Mouse (Mus musculus) embryonic stem cell, embryonic (primary cell): ENCODE measurements around the gene Gm49325.

Experiments used
- CTCF ChIA-PET, 4 experiments: fragments of 300-600 bp in 2 of 4; fragments of 350-600 bp in 2 of 4; sonication (Branson Sonifier 250); formaldehyde crosslinking; loops; one replicate each; lab custom pipeline; 2022; ENCODE audit warnings: inconsistent platforms in 2 of 4; lab: Charles Lee
- POLR2A ChIA-PET, 4 experiments: fragments of 300-600 bp in 2 of 4; fragments of 350-600 bp in 2 of 4; sonication (Branson Sonifier 250); formaldehyde crosslinking; loops; one replicate each; lab custom pipeline; 2022; ENCODE audit warnings: antibody characterized with exemption in 4 of 4, inconsistent platforms in 1 of 4; lab: Charles Lee

Gm49325 gene

DNA sequence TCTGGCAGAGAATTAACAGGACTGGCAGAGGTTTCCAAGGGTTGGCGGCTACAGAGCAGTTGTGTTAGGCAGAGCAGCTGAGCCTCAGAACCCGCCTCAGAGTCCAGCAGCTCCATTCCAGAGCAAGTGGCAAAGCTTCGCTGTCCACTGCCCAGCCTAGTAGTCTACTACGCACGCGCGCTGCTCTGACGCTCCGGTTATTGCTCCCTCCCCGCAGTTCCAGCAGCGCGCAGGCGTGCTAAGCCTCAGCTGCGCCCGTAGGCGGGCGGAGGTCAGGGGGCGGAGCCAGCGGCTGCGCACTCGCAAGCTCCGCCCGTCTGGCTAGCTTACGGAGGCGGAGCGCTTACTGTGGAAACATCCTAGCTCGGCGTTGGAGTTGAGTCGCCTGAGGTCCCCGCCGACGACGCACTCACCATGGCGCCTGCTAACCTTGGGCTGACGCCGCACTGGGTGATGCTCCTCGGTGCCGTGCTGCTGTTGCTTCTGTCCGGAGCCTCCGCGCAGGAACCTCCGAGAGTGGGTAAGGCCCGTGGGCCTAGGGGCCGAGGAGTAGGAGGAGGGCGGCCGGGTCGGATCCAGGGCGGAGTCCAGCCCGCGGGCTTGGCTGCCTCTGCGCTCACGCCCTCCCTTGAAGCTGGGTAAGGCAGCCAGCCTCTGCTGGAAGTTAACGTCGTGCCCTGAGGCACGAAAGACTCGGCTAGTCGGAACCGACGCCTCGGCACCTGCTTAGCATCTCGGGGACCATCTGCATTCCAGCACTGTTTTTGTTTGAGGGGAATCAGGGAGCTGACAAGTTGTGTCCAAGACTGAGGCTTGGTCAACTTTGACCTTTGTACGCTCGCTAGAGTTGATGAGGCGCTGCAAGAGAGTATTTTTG, 24.4 kb upstream of the Gm49325 start, which contains the start of gene Pttg1ip:
Pttg1ip (plus strand) TSS at position 313 of the 877 bp plus-strand sequence.
- CTCF ChIA-PET, result interaction anchor here (0.5 to 3.8 kb wide), 23 partner anchors 9 to 1052 kb away, joined by 3 to 44 read pairs (median 5); partner anchors contain the start of gene Pfkl (in 1 of the 4)
- POLR2A ChIA-PET, result interaction anchor here (0.6 to 6.8 kb wide), 61 partner anchors 9 to 845 kb away, joined by 3 to 110 read pairs (median 5); partner anchors contain the start of genes Ube2g2 (in 3 of the 4), Pcbp3 (in 1 of the 4) and Pfkl (in 1 of the 4)

DNA sequence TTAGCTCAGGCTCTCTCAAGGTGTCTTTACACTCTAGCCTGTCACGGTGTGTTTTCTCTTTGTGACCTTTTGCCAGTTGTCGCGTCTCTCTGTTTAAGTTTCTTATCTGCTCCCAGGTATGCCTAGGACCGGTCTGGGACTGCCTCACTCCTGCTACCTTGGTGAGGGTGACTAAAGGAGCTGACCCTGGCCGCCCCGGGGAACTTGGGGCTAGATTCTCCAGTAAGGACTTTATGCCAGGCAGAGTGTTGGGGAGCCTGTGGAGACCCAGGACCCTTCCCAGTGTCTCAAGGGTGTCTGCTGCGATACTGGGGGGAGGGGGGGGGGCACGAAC, 23.7 kb upstream of the Gm49325 start:
- CTCF ChIA-PET, result interaction anchor here (0.5 to 3.8 kb wide), 17 partner anchors 8 to 1053 kb away, joined by 3 to 44 read pairs (median 7); no protein-coding TSS in a partner anchor
- POLR2A ChIA-PET, result interaction anchor here (0.5 to 6.8 kb wide), 53 partner anchors 8 to 844 kb away, joined by 3 to 110 read pairs (median 6); partner anchors contain the start of genes Ube2g2 (in 2 of the 4) and Pfkl (in 1 of the 4)

DNA sequence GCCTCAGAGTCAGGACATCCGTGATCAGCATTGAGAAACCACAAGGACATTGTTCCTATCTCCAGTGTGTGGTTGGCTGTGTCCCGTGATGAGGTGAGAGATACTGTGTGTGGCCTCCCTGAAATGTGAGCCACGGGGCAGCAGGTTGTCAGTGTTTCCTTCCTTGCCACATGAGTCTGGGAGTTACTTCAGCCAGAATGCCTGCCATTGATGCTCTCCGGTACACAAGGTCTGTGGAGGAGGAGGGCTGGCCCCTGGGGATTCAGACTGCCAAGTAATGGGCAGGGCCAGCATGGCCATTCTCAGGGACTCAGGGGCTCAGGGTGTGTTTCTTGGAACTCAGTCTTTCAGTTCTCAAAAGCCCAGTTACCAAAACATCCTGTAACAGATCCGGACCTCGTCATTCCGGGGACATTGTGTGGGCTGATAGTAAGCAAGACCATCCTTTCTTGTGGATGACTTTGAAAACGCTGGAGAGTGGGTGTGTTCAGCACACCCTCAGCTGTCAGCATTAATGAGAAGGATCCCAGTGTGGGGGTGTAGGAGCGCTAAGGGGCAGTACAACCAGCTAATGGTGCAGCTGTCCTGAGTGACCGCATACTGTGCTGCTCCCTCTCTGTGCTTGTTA, 22.1 kb upstream of the Gm49325 start:
- CTCF ChIA-PET, result interaction anchor here in 2 of 4 experiments (0.6 to 2.0 kb wide), 5 partner anchors 10 to 145 kb away, joined by 3 to 7 read pairs (median 3); no protein-coding TSS in a partner anchor

DNA sequence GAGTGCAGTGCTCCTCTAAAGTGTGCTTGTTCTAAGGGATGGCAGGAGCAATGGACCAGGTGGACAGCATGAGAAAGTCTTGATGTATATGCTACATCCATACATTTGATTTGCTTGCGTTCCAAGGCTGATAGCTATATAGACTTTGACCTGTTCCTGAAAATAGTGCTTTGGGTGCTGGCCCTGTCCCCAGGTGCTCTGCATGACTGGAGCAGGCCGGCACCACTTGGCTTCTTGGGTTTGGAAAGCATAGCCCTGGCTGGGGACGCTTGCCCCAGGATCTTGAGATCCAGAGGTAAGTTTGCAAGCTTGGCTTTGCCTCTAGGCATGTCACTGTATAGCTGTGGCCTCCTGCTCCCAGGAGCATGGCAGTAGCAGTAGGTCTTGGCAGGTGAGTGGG, 19.4 kb upstream of the Gm49325 start:
- ChIA-PET CTCF (interaction anchor here in 2 of 4 experiments (0.6 to 0.7 kb wide), 2 partner anchors 14 to 44 kb away, joined by 3 read pairs; no protein-coding TSS in a partner anchor), POLR2A (interaction anchor here in 3 of 4 experiments (0.6 to 2.7 kb wide), 13 partner anchors 9 to 787 kb away, joined by 3 to 8 read pairs (median 3); partner anchors contain the start of gene Ube2g2 (in 1 of the 3))

More for the DNA sequence above, 22.1 kb upstream of the Gm49325 start:
- POLR2A ChIA-PET, result interaction anchor here in 3 of 4 experiments (0.6 to 6.8 kb wide), 17 partner anchors 8 to 318 kb away, joined by 3 to 110 read pairs (median 5); partner anchors contain the start of gene Ube2g2 (in 1 of the 3)

DNA sequence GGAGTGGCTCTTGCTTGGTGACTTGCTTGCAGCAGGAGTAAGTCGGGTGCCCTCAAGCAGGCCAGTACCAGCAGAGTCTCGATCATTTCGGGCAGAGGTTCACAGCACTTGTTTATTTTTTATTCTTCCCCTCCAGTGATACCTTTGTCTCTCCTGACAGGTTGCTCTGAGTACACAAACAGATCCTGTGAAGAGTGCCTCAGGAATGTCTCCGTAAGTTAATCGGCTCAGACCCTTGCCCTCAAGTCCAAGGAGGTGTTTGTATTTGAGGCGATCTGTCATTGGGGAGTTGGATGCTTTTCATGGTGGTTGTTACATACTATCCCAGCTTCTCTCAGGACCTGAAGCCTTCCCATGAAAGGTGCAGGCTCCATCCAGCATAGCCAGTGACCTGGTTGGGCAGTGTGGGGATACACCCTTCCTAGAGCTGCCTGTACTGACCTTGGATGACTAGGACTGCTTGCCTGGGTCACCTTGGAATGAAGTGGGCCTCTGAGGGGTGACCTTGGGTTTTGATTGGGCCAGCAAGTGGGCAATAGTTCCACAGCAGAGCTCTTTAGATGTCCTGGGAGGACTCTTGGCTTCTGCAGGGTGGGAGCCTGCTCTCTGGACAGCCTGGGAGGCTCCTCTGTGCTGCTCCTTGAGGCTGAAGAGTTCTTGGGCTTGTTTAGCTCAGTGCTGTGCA, 18.8 kb upstream of the Gm49325 start:
- ChIA-PET POLR2A (interaction anchor here in 3 of 4 experiments (0.6 to 2.7 kb wide), 13 partner anchors 9 to 788 kb away, joined by 3 to 8 read pairs (median 3); partner anchors contain the start of gene Ube2g2 (in 1 of the 3)), CTCF (interaction anchor here in 2 of 4 experiments (0.6 to 1.2 kb wide), 3 partner anchors 15 to 44 kb away, joined by 3 read pairs; no protein-coding TSS in a partner anchor)

DNA sequence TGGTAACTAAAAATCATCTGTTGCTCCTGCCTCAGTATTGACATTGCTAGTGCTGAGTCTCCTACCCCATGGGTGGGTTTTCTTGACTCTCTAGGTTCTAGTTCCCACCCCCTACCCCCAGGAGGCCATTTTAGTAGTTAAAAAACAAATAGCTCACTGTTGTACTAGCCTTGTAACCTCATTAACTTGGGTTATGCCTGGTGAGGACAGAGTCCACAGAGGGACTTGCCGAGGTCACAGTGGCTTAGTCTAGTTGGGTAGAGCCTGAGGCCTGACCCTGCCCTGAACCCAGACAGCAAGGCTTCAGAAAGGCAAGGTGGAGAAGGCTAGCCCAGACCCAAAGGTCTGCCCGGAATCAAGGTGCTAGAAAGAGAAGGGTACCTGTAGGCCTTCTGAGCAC, 18.0 kb upstream of the Gm49325 start:
- CTCF ChIA-PET, result interaction anchor here in 2 of 4 experiments (0.6 to 1.2 kb wide), 2 partner anchors 18 to 42 kb away, joined by 3 read pairs; no protein-coding TSS in a partner anchor
- POLR2A ChIA-PET, result interaction anchor here in 2 of 4 experiments (1.2 to 3.5 kb wide), 5 partner anchors 8 to 20 kb away, joined by 3 to 15 read pairs (median 7); no protein-coding TSS in a partner anchor

DNA sequence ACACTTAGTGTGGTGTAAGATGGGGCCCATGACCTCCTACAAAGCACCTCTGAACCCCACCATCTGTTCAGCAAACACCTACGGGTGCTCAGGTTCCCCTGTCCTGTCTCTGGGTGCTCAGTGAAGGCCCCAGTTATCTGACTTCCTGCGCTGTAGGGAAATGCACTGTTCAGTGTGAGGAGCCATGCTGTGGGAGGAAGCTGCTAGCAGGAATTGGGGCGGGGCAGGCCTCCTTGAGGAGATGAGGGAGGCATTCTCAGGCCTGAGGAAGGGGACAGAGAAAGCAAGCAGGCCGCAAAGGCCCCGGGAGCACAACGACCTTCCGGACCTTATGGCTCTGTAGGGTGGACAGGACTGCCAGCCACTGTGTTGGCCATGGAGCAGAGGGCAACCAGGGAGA, 16.9 kb upstream of the Gm49325 start:
- CTCF ChIA-PET, result interaction anchor here in 3 of 4 experiments (2.9 to 3.6 kb wide), 4 partner anchors 8 to 47 kb away, joined by 17 to 44 read pairs (median 29); partner anchors contain the start of gene Pttg1ip (in 1 of the 3)
- POLR2A ChIA-PET, result interaction anchor here in 3 of 4 experiments (0.6 to 7.0 kb wide), 8 partner anchors 8 to 435 kb away, joined by 3 to 87 read pairs (median 14); partner anchors contain the start of gene Pttg1ip (in 1 of the 3)

DNA sequence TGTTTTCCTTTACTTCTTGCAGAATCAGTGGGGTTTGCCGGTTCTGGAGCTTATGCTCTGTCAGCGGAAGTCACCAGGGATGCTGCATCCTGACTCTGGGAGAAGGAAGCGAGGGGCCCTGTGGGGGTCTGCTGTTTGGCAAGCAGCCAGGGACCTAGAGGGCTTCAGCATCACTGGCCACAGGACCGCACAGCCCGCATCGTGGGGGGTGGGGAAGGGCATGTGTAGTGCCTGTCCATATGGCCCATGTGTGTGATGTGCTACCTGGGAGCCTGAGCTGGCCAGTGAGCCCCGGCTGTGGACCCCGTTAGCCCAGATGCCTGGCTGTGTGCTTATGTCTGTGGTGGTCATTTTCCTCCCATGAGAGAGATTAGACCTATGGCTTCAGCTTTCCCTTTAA, 16.2 kb upstream of the Gm49325 start:
- CTCF ChIA-PET, result interaction anchor here in 3 of 4 experiments (0.8 to 3.6 kb wide), 15 partner anchors 9 to 312 kb away, joined by 3 to 44 read pairs (median 14); partner anchors contain the start of genes Pttg1ip (in 1 of the 3) and Ube2g2 (in 1 of the 3)

DNA sequence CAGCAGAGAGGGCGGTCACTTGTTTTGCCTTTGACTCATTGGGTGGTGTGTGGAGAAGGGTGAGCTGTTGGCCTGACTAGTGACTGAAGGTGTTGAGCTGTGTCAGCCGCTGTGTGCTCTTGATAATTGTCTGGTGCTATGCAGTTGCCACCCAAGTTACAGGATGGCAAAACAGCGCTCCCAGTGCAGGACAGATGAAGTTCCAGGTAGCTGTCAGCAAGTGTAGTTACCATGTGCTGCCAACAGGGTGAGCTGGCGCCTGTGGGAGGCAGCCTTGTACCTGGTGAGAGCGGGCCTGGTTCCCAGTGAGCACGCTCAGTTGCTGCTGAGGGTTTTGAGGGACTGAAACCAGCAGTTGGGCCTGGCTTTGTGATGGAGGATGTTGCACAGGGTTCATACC, 15.2 kb upstream of the Gm49325 start:
- CTCF ChIA-PET, result interaction anchor here (0.6 to 3.6 kb wide), 41 partner anchors 9 to 429 kb away, joined by 3 to 44 read pairs (median 4); partner anchors contain the start of genes Pttg1ip (in 4 of the 4) and Ube2g2 (in 1 of the 4)
- POLR2A ChIA-PET, result interaction anchor here (0.6 to 7.0 kb wide), 24 partner anchors 9 to 872 kb away, joined by 3 to 87 read pairs (median 6); partner anchors contain the start of genes Pttg1ip (in 3 of the 4), Gm49325 (in 1 of the 4) and Ube2g2 (in 1 of the 4)

More for the DNA sequence above, 16.2 kb upstream of the Gm49325 start:
- POLR2A ChIA-PET, result interaction anchor here in 3 of 4 experiments (0.6 to 7.0 kb wide), 15 partner anchors 8 to 435 kb away, joined by 3 to 87 read pairs (median 13); partner anchors contain the start of genes Pttg1ip (in 3 of the 3) and Gm49325 (in 1 of the 3)

DNA sequence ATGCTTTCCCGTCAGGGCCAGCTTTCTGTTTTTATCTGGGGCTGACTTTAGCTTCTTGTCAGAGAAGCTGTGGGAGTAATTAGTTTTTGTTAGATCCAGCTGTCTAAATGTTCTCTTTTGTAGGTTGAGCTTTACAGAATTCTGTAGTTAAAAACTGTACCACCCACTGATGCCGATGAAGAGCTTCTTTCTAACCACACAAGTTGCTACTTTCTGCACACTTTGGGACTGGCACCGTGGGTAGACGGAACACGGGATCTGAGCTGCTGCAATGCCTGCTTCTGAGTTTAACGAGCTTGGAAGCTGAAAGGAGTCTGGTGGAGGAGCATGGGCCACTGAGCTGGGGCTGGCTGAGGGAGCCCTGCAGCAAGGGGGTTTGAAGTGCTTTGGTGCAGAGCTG, 14.5 kb upstream of the Gm49325 start:
- POLR2A ChIA-PET, result interaction anchor here (0.6 to 7.0 kb wide), 21 partner anchors 8 to 74 kb away, joined by 3 to 87 read pairs (median 8); partner anchors contain the start of genes Pttg1ip (in 3 of the 4) and Gm49325 (in 1 of the 4)
- CTCF ChIA-PET, result interaction anchor here (0.5 to 3.6 kb wide), 27 partner anchors 9 to 593 kb away, joined by 3 to 44 read pairs (median 9); partner anchors contain the start of genes Pttg1ip (in 4 of the 4) and Ube2g2 (in 1 of the 4)

DNA sequence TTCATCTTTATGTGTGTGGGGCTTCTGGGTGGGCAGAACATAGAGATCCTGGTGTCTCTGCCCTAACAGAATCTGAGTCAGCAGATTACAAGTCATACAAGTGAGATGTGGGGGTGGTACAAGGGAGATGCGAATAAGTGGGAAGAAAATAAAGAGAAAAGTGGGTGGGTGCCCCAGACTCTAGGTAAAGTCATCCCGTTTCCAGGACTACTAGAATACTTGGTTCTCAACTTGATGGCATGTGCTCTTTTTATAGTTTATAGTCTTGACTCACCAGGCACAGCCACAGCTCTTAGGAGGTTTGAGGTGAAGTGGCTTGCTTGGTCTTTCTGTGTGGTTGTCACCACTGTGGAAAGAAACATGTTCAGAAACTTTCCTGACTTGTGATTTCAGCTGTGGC, 9.9 kb upstream of the Gm49325 start:
- ChIA-PET POLR2A (interaction anchor here in 2 of 4 experiments (1.0 to 4.4 kb wide), 7 partner anchors 9 to 26 kb away, joined by 3 to 20 read pairs (median 7); partner anchors contain the start of genes Pttg1ip (in 1 of the 2) and Ube2g2 (in 1 of the 2)), CTCF (interaction anchor here in 2 of 4 experiments (0.6 to 1.3 kb wide), 2 partner anchors 9 to 11 kb away, joined by 3 read pairs; no protein-coding TSS in a partner anchor)

DNA sequence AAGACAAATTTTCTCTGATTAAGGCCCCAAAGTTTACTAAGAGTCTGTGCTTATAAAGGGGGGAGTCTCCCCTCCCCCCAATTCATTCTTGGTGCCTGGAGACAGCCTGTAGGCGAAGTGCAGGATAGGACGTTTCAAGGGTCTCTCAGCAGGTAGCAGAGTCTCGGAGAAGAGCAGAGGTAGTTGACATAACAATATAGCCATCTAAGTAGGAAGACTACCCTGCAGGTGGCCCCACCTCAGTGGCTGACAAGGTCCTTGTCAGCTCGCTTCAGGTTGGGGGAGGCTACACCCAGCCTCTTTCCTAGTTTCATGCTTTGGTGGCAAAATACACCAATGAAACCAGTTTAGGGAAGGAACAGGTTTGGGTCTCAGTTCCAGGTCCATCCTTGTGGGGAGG, 3.0 kb upstream of the Gm49325 start:
- ChIA-PET CTCF (interaction anchor here (0.5 to 3.8 kb wide), 11 partner anchors 9 to 36 kb away, joined by 3 to 35 read pairs (median 4); partner anchors contain the start of gene Pttg1ip (in 1 of the 4)), POLR2A (interaction anchor here in 3 of 4 experiments (1.0 to 6.9 kb wide), 19 partner anchors 10 to 409 kb away, joined by 3 to 80 read pairs (median 5); partner anchors contain the start of genes Pttg1ip (in 3 of the 3) and Ube2g2 (in 3 of the 3))

DNA sequence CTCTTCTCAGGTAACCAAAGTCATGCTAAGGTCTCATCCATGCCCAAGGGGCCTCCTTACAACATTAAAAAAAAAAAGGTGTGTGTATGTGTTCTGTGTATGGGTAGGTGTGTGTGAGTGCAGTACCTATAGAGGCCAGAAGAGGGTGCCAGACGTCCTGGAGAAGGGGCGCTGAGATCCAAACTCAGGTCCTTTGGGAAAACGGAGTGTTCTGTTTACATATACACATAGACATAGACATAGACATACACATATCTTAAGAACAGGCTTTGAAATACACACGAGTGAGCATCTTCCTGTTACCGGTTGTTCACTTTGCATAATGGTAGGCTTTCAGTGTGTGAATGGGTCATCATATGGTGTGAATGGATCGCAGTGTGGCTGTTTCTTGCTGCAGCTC, 1.9 kb upstream of the Gm49325 start:
- CTCF ChIA-PET, result interaction anchor here (0.5 to 3.8 kb wide), 21 partner anchors 10 to 741 kb away, joined by 3 to 35 read pairs (median 4); partner anchors contain the start of genes Pttg1ip (in 2 of the 4), Fam207a (in 1 of the 4) and Ube2g2 (in 1 of the 4)
- POLR2A ChIA-PET, result interaction anchor here in 3 of 4 experiments (0.6 to 6.9 kb wide), 19 partner anchors 8 to 723 kb away, joined by 3 to 80 read pairs (median 6); partner anchors contain the start of genes Pttg1ip (in 3 of the 3) and Ube2g2 (in 1 of the 3)

DNA sequence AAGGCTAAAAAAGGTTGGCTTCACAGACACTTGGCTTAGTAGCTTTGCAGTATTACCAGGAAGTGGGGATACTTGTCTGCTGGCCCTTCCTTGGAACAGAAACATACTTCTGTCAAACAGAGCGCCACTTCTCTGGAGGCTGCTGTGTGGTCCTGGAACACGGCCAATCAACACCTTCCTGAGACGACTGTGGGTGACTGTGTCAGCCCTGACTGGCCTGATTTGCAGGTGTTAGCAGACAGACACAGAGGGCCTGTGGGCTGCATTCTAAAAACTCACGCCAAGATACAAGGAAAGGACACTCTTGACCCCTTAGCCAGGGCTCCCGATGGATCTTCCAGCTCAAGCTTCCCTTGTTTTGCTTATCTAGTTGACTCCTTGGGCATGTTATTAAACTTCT, 1.0 kb upstream of the Gm49325 start:
- ChIA-PET CTCF (interaction anchor here (0.5 to 3.8 kb wide), 29 partner anchors 8 to 741 kb away, joined by 3 to 35 read pairs (median 4); partner anchors contain the start of genes Pttg1ip (in 2 of the 4), Fam207a (in 1 of the 4) and Ube2g2 (in 1 of the 4)), POLR2A (interaction anchor here in 3 of 4 experiments (0.7 to 6.9 kb wide), 26 partner anchors 8 to 412 kb away, joined by 3 to 80 read pairs (median 5); partner anchors contain the start of genes Pttg1ip (in 3 of the 3) and Ube2g2 (in 3 of the 3))

DNA sequence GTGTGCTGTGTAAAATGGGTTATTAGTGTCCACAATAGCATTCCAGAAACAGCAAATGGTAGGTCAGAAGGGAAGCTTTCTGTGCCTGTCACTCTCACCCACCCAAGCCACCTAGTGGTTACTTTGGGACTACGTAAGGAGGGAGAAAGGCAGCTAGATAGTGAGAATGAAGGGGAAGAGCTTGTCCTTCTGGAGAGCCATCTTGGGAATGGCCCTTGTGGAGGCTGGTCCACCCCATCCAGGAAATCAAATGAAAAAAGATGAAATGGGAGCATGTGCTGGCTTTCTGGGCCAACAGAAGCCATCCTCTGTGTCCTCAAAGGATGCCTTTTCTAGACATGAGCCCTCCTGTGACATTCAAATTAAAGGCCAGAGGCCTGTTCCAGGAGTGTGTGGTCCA, 629 bp upstream of the Gm49325 start:
- ChIA-PET CTCF (interaction anchor here (0.6 to 3.8 kb wide), 28 partner anchors 8 to 412 kb away, joined by 3 to 35 read pairs (median 4); partner anchors contain the start of genes Pttg1ip (in 2 of the 4), Fam207a (in 1 of the 4) and Ube2g2 (in 1 of the 4)), POLR2A (interaction anchor here (0.6 to 6.9 kb wide), 22 partner anchors 9 to 413 kb away, joined by 3 to 80 read pairs (median 6); partner anchors contain the start of genes Pttg1ip (in 4 of the 4) and Ube2g2 (in 3 of the 4))
